Mouse (Mus musculus) spleen, postnatal 4 days (tissue): ENCODE measurements around the gene Wdpcp.

Experiments
- DNase-seq, 2 experiments: peaks; one replicate each; pipeline ENCODE4 v3.0.0; 2022; ENCODE audit warnings: low spot score in 2 of 2

Wdpcp gene

GRCm38 (mm10) chr11:21749487-21749886, 177.5 kb downstream of the Wdpcp start:
- DNase-seq = no peak

- DNase-seq = no peak
Measured at GRCm38 (mm10) chr11:21763201-21763600, 191.2 kb downstream of the Wdpcp start.

- DNase-seq = no peak
Measured at GRCm38 (mm10) chr11:21788831-21789230, 216.8 kb downstream of the Wdpcp start.

- no peak for DNase-seq
Measured at GRCm38 (mm10) chr11:21824941-21825340, 252.9 kb downstream of the Wdpcp start.

- DNase-seq = no peak
Measured at GRCm38 (mm10) chr11:21826521-21826920, 254.5 kb downstream of the Wdpcp start.

GRCm38 (mm10) chr11:21847040-21847439, 275.0 kb downstream of the Wdpcp start:
- no peak for DNase-seq

GRCm38 (mm10) chr11:21864000-21864399, 292.0 kb downstream of the Wdpcp start:
- no peak for DNase-seq

- DNase-seq = no peak
Measured at GRCm38 (mm10) chr11:21864516-21864915, 292.5 kb downstream of the Wdpcp start.

GRCm38 (mm10) chr11:21868675-21869074, 296.6 kb downstream of the Wdpcp start:
- no peak for DNase-seq

- no peak for DNase-seq
Measured at GRCm38 (mm10) chr11:21870863-21871262, 298.8 kb downstream of the Wdpcp start.

- DNase-seq = no peak
Measured at GRCm38 (mm10) chr11:21871728-21872127, 299.7 kb downstream of the Wdpcp start.

GRCm38 (mm10) chr11:21875077-21875476, 303.0 kb downstream of the Wdpcp start:
- no peak for DNase-seq

GRCm38 (mm10) chr11:21894696-21895095, 322.7 kb downstream of the Wdpcp start:
- no peak for DNase-seq

- DNase-seq = no peak
Measured at GRCm38 (mm10) chr11:21922531-21922930, 350.5 kb downstream of the Wdpcp start.
